Mouse (Mus musculus) liver, adult 2 months (tissue): Measurements from ENCODE around the gene Zdhhc14.

ENCODE experiments used
- CTCF ChIP-seq: fragments of 200-500 bp; IDR thresholded peaks from 2 replicates; pipeline ENCODE4 v1.5.1; 2011; ENCODE audit warnings: low read depth, low read length, control low read depth
- POLR2A ChIP-seq: fragments of 200-500 bp; IDR thresholded peaks from 2 replicates; pipeline ENCODE4 v1.6.1; 2011; ENCODE audit warnings: low read length, control low read depth; ENCODE audit not compliant: insufficient read depth; ENCODE audit errors: extremely low read depth

DNA sequence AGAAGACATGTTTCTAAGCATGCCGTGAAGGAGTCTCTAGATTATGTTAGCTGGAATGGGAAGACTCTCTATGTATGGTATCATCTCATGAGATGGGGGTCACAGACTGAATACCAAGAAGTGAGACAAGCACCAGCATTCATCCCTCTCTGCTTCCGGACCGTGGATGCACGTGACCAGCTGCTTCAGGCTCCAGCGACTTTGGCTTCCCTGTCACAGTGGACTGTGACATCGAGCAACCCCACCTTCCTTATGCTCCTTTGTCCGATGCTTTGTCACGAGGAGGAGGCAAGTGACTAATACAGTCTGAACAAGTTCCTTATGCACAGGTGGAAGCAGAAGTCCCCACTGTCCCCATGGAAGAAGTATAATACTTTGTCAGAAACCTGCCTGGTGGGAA, 25.6 kb upstream of the Zdhhc14 start:
- TF ChIP-seq POLR2A (no peak), CTCF (no peak)
